Mouse (Mus musculus) lung, postnatal 0 days (tissue): ENCODE measurements around the gene Fam193a.

ENCODE experiments used
- CTCF ChIP-seq: IDR thresholded peaks from 2 replicates; pipeline ENCODE4 v1.5.1; 2016; ENCODE audit warnings: antibody characterized with exemption, mild to moderate bottlenecking
- EP300 ChIP-seq: IDR thresholded peaks from 2 replicates; pipeline ENCODE4 v1.6.1; 2016; ENCODE audit warnings: antibody characterized with exemption, mild to moderate bottlenecking, control low read depth

- no peak for TF ChIP-seq CTCF
- TF ChIP-seq EP300: no peak
These were observed 144.5 kb downstream of the Fam193a start for GRCm38 (mm10) chr5:34514218-34514566.
